Mouse (Mus musculus): ENCODE measurements around the gene Gm48551.

Gm48551 gene

DNA sequence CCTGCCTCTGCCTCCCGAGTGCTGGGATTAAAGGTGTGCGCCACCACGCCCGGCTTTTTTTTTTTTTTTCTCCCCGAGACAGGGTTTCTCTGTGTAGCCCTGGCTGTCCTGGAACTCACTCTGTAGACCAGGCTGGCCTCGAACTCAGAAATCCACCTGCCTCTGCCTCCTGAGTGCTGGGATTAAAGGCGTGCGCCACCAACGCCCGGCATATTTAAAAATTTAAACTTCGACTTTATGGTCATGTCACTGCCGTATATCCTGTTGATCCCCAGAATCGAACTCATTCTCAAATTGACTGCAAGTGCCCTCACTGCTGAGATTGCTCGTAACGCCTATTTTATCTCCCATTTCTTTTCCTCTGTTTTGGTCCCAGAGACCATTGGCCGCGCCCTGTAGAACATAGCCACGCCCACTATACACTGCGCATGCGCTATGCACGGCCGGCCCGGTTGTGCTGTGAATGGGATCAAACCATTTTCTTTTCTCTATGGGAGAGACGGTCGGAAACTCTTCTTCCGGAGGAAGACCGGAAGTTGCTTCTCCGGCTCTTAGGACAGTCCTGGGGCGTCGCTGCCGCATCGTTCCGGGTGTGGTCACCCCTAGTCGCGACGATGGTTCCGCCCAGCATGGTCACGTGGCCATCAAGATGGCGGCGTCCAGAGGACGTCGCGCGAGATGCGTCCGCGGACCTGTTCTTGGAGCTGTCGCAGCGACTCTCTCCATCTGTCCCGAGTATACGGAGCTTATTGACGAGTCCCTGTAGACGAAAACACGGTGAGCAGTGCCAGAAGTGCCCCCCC lies at the start of gene Gm48551, which contains the start of gene Dohh:
TSS of gene Gm48551 (plus strand) at position 665 of the 803 bp plus-strand sequence.
TSS of gene Dohh (plus strand) at position 627 of the 803 bp plus-strand sequence.
- DNase-seq (ENCODE audit: low read depth, low spot score): peak; percentile 99

DNA sequence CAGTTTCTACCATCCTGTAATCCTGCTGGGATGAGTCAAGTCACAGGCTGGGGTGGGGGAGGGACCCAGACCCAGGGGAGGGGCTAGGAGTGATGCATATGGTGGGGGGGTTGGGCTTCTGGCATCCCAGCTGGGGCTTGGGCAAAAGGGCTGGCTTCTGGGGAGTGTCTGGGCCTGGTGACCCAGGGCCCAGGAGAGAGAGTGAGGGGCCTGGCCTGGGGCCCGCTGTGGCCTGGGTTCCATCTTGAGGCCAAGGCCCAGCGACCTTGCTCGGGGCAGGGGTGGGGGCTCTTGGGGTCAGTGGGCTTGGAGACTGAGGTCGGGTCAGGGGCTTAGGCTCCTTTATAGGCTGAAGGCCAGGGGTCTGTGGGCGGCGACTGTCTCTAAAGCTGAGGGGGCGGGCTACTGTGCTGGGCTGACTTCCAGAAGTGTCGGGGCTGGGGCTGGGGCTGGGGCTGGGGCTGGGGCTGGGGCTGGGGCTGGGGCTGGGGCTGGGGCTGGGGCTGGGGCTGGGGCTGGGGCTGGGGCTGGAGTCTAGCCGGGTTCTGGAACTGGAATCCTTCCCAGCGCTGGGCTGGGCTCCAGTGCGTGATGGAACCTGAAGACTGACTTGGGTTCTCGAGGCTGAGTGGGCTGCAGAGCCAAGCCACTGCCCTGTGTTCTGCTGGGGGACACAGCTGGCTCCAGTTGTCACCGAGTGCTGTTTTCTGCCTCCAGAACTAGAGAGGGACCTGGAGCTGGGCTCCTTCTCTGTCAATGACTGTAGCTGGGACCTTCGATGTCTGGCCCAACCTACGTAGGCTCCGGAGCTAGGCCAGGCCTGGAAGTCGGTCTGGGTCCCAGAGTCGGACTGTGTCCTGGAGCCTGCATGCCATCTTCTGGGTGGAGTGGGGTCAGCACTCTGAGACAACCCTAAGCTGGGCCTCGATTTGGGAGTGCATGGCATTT lies 48.6 kb upstream of the Gm48551 start:
- DNase-seq (ENCODE audit: low read depth, low spot score): no peak

DNA sequence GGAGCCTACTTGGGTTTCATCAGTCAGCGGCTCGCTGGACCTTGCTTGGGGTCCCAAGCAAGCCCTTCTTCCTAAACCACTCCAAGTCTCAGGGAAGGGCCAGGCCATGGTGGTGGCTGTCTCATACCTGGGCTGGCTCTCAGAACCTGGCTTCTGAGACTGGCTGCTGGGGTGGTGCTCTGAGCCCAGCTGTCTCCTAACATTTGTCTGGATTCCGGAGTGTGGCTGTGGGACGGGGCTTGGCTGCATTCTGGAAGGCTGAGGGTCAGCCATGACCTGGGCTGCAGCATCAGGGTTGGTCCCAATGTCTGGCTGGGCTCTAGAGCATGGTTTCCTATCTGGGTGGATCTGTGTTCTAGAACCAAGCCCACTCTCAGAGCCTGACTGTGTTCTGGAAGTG lies 47.7 kb upstream of the Gm48551 start:
- no peak for DNase-seq (ENCODE audit: low read depth, low spot score)

DNA sequence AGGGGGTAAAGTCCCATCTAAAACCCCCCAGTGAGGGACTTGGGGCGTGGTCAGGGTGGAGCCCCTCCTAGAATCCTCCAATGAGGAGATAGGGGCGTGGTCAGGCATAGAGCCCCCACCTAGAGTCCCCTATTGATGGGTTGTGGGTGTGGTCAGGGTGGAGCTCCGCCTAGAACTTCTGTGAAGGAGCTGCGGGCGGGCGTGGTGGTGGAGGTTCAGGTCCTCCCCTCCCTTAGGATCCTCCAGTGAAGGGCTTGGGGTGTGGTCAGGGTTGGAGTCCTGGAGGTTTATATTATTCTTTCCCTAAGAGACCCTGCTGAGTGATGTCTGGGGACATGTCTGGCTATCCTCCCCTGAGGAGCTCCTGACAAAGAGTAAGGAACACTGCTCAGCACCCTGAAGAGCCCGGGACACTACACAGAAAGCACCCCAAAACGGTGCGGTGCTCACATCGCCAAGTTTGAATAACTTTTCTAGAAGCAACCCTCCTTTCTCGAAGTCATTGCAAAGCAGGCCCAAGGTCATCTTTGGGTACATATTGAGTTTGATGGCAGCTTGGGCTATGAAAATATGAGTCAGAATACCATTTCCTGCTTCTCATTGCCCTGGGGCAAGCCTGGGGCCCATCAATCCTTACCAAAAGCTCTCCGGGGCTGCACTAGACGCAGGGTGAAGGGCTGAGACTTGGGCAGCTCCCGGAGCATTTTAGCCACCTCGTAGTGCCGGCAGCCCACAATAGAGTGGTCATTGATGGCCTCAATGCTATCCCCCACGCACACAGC lies 43.5 kb upstream of the Gm48551 start:
- DNase-seq (ENCODE audit: low read depth, low spot score): no peak

DNA sequence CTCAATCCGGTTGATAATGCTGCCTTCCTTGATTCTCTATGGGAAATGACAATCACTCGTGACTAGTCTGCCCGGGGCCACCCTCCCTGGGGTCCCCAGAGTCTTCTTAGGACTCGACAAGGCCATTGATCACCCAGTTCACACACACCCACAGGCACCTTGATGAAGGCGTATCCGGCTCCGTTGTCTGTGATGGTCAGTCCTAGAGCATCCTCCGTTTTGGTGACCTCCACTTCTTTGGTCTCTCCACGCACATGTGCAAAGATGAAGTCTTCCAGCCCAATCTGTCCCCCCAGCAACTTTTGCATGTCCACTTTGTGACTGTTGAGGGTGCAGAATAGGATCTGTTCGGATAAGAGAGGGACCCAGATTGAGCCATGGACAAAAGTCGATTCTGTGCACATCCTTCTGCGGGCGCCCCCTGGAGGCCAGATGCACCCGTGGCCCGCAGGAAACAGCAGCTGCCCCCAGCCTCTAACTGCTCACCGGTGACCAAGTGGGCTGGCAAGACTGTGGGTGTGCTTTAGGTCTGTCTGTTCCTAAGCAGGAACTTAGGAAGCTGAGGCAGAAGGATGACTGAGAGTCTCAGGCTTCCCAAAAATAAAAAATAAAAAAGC lies 42.8 kb upstream of the Gm48551 start:
- DNase-seq (ENCODE audit: low read depth, low spot score): no peak

DNA sequence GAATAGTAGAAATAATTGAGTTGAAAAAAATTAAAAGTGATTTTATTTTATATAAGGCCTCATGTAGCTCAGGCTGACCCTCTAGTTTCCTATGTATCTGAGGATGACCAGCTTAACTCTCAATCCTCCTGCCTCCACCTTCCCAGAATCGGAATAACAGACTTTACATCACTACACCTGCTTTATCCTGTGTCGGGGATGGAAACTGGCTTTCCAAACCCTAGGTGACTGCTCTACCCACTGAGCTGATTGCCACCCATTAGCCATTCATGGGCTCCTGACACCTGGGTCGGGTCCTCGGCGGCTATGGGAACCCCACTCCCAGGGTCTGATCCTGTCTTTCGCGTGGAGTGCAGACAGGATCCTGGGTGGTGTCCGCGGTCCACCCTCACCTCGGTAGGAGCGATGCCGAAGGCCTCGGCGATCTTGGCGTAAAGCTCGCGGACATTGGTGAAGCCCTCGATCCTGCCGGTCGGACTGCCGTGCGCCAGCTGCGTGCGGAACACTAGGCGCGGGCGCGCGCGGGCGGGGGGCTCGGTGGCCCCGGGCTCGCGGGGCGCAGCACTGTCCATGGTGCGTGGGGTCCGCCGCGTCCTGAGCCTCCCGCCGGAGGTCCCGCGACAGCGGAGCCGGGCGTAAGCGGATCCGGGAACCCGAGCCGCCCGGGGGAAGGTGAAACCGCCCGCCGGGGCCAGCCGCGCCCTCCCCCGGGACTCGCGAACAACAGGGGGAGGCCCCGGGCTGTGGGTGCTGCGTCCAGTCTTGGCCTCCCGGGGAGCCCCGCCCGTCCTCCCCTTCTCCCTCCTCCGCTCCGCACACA lies 41.4 kb upstream of the Gm48551 start, which contains the start of gene Gipc3:
TSS of gene Gipc3 (minus strand) at position 581 of the 820 bp plus-strand sequence.
- no peak for DNase-seq (ENCODE audit: low read depth, low spot score)

DNA sequence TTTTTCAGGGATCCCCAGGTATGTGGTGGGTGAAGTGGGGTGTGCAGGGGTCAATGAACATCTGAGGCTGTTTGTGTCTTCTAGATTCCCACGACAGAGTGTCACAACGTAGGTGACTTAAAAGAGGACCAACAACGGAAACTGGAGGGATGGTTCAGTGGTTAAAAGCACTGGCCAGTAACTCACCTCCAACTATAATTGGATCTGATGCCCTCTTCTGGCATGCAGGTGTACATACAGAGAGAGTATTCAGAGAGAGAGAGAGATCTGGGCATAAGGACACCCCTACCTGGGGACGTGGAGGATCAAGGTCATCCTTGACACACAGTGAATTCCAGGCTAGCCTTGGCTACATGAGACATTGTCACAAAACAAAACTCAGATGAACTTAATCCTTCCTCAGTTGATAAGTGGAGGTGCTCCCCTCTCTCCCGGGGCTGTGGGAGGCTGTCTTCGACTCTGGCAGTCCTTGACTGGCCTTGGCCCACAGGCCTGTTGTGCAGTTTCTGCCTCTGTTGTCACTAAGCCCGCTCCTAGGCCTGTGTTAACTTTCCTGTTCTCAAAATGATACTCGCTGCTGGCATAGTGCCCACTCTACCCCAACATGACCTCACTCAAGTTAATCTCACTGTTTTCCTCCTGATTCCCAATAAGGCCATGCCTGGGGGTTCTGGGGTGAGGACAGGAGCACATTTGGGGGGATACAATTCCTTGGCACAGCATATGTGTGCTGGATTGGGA lies 39.7 kb upstream of the Gm48551 start:
- no peak for DNase-seq (ENCODE audit: low read depth, low spot score)

DNA sequence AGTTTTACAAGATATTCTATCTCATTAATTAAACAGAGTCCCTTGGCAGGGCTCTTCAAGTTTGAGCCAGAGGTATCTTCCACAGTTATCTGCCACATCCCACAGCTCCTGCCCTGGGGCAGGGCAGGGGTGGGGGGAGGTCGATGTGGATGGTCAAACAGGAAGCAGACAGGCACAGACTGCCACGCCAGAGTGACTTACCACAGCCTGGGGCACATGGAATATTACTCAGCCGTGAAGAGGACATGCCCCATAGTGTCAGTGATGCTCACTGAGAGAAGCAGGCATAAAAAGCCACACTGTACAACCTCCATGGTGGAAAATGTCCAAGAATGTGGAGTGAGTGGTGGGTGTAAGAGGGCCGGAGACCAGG lies 39.1 kb upstream of the Gm48551 start:
- no peak for DNase-seq (ENCODE audit: low read depth, low spot score)

DNA sequence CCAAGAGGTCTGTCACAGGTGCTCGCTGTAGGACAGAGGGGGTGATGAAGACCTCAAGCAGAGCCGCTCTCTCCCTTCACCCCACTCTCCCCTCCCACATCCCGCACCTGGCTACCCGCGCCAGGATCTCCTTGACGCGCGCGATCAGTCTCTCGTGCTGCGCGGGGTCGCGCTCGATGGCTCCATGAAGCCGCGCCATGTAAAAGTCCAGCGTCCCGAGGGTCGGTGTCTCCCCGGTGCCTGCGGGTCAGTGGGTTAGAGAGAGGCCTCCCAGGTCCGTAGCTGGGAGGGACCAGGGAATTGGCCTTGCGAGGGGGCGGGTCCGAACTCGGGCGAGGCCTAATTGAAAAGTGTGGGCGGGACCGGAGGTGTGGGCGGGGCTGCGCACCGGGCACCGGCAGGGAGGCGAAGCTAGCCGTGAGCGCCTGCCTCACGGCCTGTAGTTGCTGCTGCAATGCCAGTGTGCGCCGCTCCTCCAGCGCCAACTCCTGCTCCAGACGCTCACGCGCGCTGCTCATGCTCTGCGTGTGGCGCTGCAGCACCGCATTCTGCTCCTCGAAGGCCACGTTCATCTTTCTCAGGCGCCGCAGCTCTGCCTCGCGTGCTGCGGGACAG lies 37.7 kb upstream of the Gm48551 start:
- no peak for DNase-seq (ENCODE audit: low read depth, low spot score)

DNA sequence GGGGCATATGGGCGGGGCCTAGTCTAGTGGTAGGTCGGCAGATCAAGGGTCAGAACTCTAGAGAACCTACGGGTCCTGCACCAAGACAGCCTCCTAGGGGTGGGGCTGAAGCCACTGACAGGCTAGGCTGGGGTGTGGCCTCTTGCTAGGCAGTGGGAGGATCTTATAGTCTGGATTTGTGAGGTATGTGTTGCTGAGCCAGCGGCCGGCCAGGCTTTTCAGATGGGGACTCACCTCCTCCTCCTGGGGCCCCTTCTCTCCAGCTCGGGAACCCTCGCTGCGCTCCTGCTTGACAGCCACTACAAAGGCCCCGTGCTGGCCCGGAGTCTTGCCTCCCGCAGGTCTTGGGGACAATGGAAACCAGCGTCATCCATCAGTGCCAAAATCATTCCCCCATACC lies 35.1 kb upstream of the Gm48551 start:
- DNase-seq (ENCODE audit: low read depth, low spot score): no peak

DNA sequence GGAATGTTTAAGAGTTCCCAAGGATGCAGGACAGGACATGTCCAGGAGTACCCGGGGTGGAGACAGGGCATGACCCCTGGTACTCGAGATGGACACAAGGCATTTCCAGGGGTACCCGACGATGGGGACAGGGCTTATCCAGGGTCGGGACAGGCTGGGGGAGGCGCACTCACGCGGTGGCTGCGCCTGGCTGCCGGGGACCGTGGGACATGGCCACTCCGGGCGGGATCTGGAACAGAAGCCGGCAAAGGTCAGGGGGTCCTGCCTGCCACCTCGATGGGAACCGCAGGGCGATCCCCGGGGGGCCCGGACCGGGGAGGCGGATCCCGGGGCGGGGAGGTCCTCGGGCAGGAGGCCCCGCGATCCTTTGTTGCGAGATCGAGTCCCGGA lies 34.3 kb upstream of the Gm48551 start:
- DNase-seq (ENCODE audit: low read depth, low spot score): no peak

DNA sequence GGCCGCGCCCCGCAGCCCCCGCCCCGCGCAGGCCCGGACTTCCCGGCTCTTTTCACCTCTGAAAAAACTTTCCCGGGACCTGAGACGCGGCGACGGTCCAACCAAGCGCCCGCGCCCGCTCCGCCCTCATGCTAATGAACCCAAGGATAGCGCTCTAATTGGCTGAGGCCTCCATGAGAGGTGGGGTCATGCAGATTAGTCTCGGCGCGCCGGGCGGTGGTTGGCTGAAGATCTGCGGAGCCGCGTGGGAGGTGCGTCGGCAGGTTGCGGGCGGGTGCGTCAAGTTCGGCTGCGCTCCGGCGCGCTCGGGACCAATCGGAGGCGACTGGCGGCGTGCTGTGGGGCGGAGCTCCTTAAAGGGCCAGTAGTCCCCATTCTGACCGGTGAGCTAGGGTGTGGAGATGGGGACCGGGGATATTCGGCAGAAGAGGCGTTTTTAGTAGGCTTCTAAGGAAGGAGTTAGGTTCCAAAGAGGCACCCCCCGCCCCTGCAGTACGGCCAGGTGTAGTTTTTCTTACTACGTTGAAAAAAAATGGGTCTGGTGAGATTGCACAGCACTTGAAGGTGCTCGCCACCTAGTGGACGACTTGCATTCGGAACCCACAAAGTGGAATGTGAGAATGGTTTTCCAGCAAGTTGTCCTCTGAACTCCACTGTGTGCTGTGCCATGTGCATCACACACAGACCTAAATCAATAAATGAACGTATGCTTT lies 33.8 kb upstream of the Gm48551 start, which contains the start of gene Hmg20b:
TSS of gene Hmg20b (minus strand) at position 130 of the 713 bp plus-strand sequence.
- peak; percentile 97 for DNase-seq (ENCODE audit: low read depth, low spot score)

DNA sequence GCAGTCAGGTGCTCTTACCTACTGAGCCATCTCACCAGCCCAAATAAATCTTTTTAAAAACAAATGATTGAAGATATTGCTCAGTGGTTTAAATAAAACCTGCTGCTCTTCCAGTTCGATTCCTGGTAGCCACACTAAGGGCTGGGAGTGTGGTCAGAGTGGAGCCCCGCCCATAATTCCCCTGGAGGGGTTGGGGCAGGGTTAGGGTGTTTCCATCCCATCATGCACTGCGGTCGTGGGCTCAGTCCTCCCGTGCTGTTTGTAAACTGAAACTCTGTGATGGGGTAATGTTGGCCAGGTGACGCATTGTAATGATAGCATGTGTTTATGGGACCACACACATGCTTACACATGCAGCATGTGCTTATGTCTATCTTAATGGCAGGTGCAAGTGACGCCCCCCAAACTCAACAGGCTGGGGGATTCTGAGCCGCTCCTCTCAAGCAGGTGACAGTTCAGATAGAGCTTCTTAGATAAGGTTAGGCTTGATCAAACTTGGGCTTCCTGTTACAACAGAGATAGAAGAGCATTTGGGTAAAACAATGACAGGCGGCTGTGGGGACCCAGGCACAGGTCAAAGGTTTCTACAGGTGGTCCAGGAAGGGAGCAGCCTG lies 32.5 kb upstream of the Gm48551 start:
- no peak for DNase-seq (ENCODE audit: low read depth, low spot score)

DNA sequence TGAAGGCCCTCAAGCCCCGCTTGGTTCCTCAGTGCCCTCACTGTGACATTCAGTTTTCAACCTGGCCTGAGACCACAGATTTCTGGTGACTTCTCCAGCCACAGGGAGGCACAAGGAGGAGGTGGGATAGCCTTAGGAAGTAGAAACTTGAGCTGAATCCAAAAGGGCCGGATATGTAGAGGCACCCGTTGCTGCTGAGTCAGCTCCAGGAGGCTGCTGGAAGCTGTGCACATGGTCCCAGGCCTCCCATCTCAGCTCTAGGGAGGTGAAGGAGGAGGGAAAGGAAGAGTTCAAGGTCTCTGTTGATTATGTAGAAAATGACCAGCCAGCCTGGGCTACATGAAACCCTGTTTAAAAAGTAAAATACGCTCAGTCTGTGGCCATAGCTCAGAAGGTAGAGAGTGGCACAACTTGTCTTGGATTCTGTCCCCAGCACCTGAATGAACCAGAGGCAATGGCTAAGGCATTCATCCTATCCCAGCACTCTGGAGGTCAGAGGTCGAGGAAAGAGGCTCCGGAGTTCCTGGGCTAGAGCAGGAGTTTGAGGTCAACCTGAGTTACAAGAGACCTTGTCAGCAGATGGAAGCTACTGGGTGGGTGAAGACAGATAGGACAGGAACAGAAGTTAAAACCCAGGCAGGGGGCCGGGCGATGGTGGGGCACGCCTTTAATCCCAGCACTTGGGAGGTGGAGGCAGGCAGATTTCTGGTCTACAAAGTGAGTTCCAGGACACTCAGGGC lies 29.4 kb upstream of the Gm48551 start:
- DNase-seq (ENCODE audit: low read depth, low spot score): no peak

DNA sequence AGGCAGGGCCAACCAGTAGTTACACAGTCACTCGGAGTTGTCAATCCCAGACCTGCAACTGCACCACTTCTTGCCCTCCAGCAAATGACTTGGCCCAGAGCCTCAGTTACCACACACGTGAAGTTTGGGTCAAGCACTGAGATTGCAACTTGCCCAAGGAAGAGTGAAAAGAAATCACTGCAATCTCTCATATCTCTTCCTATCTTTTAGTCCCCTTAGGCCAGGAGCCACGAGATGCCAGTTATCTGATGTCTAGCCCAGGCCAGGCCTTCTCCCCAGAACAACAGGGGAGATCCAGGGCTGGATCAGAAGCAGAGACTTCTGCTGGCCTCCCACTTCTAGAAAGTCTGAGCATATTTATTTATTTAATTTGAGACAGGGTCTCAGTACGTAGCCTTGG lies 28.7 kb upstream of the Gm48551 start:
- no peak for DNase-seq (ENCODE audit: low read depth, low spot score)

DNA sequence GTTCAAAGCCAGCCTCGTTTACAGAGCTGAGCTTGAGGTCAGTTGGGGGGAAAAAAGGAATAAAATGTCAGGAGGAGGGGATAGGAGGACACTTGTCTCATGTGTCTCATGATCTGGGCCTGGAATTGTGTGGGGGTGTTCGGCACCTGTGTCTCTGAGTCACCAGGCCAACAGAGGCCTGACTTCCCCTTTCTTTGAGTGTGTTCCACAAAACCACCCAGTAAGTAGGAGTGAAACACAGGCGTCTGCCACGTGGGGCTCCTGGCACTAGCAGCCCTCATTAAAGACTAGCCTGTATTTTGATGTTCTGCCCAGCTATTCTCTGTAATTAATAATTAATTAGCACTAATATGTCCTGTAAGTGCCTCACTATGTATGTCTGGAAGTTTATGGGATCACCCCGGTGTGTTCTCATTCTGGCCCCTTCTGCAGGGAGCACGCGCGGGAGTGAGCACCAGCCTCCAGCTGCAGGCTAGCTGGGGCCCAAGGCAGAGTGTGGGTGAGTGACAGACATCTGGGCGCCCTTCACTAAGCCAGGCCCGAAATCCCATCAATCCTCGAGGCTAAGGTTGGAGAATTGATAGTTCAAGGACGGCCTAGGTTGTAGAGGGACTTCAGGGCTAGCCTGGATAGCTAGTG lies 27.8 kb upstream of the Gm48551 start:
- no peak for DNase-seq (ENCODE audit: low read depth, low spot score)
